Mouse (Mus musculus): ENCODE data around the gene Slc4a4. TPM values are rescaled to one million over a fixed set of nuclear protein-coding genes. Genes with fewer than 3 reads are reported as not detected.

The Slc4a4 gene
- polyA plus RNA-seq, 1 experiment = 0.04 TPM

DNA sequence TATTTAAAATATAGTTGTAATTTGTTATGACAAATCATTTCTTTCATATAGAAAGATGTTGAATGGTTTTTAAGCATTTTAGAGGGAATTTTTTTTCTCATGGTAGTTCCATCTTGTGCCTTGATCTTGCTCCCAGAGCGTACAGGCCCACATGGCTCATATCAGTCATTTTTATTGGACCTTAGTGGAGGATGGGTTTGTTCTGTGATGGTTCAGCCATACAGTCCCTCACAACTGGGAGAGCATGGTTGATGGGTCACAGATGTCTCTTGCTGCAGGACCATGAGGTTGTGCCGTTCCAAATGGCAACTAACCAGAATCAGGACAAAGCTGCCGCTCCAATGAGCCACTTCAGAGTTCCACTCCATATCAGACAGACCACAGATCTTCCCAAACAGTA, 308.0 kb downstream of the Slc4a4 start:
- TF ChIP-seq TCF12 (IDR thresholded peaks at IDR 0.05; ENCODE audit: insufficient read depth, poor library complexity, severe bottlenecking) (no peak), MYOD1 (IDR thresholded peaks at IDR 0.05; ENCODE audit: control insufficient read depth in 1 of 3, insufficient read length in 2 of 3, low read depth in 2 of 3) (no peak), POLR2AphosphoS2 (IDR thresholded peaks at IDR 0.05; ENCODE audit: insufficient read length, low read depth) (no peak), REST (IDR thresholded peaks at IDR 0.05; ENCODE audit: insufficient read depth, insufficient read length) (no peak), E2F4 (IDR thresholded peaks at IDR 0.05; ENCODE audit: insufficient read depth) (no peak)
- Histone ChIP-seq H3K79me2 (ENCODE audit: control insufficient read depth, insufficient read depth) (no peaks in the 10 kb centered on the region), H3K4me2 (ENCODE audit: low read depth) (no peak overlapping the region), H3K4me3 (no peak overlapping the region), H3K36me3 (ENCODE audit: control insufficient read depth, insufficient read depth) (no peaks in the 10 kb centered on the region), H3K27me3 (ENCODE audit: control insufficient read depth, insufficient read depth, insufficient read length) (no peaks in the 10 kb centered on the region), H3ac (ENCODE audit: control insufficient read depth, insufficient read length) (no peak overlapping the region)

DNA sequence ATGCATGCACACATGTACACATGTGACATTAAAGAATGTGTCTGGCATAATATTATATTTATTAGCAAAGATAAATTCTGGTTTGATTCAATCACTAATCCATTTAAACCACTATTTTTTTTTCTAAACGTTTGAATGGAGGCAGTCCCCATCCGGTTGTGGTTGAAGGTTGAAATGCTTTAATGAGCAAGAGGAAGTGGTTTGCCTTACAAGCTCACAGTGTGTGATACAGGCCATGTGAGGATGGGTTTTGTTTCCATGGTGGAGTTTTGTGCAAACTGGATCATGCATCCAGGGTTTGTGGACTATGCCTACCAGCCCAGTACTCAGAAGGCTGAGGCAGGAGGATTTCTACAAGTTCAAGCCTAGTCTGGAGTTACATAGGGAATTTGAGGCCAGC, 311.9 kb downstream of the Slc4a4 start:
- H3ac ChIP-seq (ENCODE audit: control insufficient read depth, insufficient read length) = no peak overlapping the region
- no peaks in the 10 kb centered on the region for H3K79me2 ChIP-seq (ENCODE audit: control insufficient read depth, insufficient read depth)
- no peak for TF ChIP-seq REST (IDR thresholded peaks at IDR 0.05; ENCODE audit: insufficient read depth, insufficient read length)
- TF ChIP-seq POLR2A (IDR thresholded peaks at IDR 0.05; ENCODE audit: insufficient read length, low read depth) = no peak
- no peak for TF ChIP-seq E2F4 (IDR thresholded peaks at IDR 0.05; ENCODE audit: insufficient read depth)
- TF ChIP-seq USF1 (IDR thresholded peaks at IDR 0.05; ENCODE audit: low read depth) = no peak
- no peak for TF ChIP-seq CEBPB (IDR thresholded peaks at IDR 0.05; ENCODE audit: insufficient read depth, poor library complexity, severe bottlenecking)
- no peak overlapping the region for H3K4me3 ChIP-seq
- no peak overlapping the region for H3K4me2 ChIP-seq (ENCODE audit: low read depth)
- no peaks in the 10 kb centered on the region for H3K36me3 ChIP-seq (ENCODE audit: control insufficient read depth, insufficient read depth)
- H3K27me3 ChIP-seq (ENCODE audit: control insufficient read depth, insufficient read depth, insufficient read length) = no peaks in the 10 kb centered on the region

DNA sequence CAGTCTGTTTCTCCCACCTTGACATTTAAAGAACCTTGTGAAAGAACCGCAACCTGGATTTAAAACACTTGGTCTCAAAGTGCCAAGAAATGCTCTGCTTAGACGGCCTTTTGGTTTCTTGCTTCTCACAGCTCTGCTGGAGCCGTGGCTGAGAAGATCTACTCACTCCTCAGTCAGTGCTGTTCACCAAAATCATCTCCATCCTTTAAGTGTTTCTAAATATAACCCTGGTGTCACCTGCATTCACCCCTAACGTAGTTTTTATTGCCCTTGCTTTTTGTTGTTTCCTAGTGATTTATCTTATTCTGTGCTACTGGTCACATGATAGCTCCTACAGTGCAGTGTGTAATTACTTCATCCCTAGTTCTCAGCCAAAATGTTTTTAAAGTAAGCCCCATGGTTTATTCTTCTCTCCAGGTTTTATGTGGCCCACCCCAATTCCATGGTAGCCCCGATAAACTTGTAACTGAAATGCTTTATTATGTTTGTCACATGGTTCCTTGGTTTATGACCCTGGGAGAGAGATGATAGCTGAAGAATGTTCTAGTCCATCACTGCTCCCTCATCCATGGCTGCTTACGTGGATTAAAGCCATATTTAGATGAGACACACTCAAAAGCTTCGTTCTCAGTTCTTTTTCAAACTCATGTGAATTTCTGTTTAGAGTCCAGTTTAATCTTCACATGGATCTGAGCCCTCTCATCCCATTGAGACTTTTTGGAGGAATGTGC, 323.5 kb downstream of the Slc4a4 start:
- no peak overlapping the region for H3ac ChIP-seq (ENCODE audit: control insufficient read depth, insufficient read length)
- no peak overlapping the region for H3K4me3 ChIP-seq
- no peaks in the 10 kb centered on the region for H3K27me3 ChIP-seq (ENCODE audit: control insufficient read depth, insufficient read depth, insufficient read length)
- no peak overlapping the region for H3K4me2 ChIP-seq (ENCODE audit: low read depth)
- no peaks in the 10 kb centered on the region for H3K79me2 ChIP-seq (ENCODE audit: control insufficient read depth, insufficient read depth)
- H3K36me3 ChIP-seq (ENCODE audit: control insufficient read depth, insufficient read depth) = no peaks in the 10 kb centered on the region
- TF ChIP-seq MYOD1 (IDR thresholded peaks at IDR 0.05; ENCODE audit: control insufficient read depth in 1 of 3, insufficient read length in 2 of 3, low read depth in 2 of 3) (no peak), CEBPB (IDR thresholded peaks at IDR 0.05; ENCODE audit: insufficient read depth, poor library complexity, severe bottlenecking) (no peak), POLR2A (IDR thresholded peaks at IDR 0.05; ENCODE audit: insufficient read length, low read depth) (no peak), SRF (IDR thresholded peaks at IDR 0.05; ENCODE audit: control insufficient read depth, insufficient read length, low read depth) (no peak), USF1 (IDR thresholded peaks at IDR 0.05; ENCODE audit: low read depth) (no peak), E2F4 (IDR thresholded peaks at IDR 0.05; ENCODE audit: insufficient read depth) (no peak), POLR2AphosphoS2 (IDR thresholded peaks at IDR 0.05; ENCODE audit: insufficient read length, low read depth) (no peak), REST (IDR thresholded peaks at IDR 0.05; ENCODE audit: insufficient read depth, insufficient read length) (no peak), MAX (IDR thresholded peaks at IDR 0.05; ENCODE audit: low read depth) (no peak), TCF3 (IDR thresholded peaks at IDR 0.05; ENCODE audit: insufficient read length, low read depth) (no peak)

DNA sequence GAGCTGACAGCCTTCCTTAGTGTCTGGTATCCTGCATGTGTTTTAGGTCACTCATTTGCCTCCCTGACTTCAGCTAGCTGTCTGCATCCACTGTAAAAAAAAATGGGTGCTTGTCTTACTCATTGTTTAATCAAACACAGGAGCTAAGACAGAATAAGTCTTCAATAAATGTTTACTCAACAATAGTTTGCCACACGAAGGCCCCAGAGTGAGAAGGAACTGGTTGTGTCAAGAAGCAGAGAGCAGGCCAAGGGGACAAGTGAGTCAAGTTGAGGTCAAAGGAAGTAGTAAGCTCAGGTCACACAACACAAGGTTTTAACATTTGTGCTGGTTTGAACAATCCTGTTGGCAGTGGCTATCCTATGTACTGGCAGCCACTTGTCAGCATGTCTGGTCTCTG, 324.4 kb downstream of the Slc4a4 start:
- Histone ChIP-seq H3K79me2 (ENCODE audit: control insufficient read depth, insufficient read depth) (no peaks in the 10 kb centered on the region), H3K36me3 (ENCODE audit: control insufficient read depth, insufficient read depth) (no peaks in the 10 kb centered on the region), H3K27me3 (ENCODE audit: control insufficient read depth, insufficient read depth, insufficient read length) (no peaks in the 10 kb centered on the region), H3ac (ENCODE audit: control insufficient read depth, insufficient read length) (no peak overlapping the region), H3K4me3 (no peak overlapping the region), H3K4me2 (ENCODE audit: low read depth) (no peak overlapping the region)
- TF ChIP-seq TCF12 (IDR thresholded peaks at IDR 0.05; ENCODE audit: insufficient read depth, poor library complexity, severe bottlenecking) (no peak), MYOG (IDR thresholded peaks at IDR 0.05; ENCODE audit: control insufficient read depth in 1 of 3, insufficient read depth in 1 of 3, insufficient read length in 2 of 3, low read depth in 2 of 3) (no peak), POLR2A (IDR thresholded peaks at IDR 0.05; ENCODE audit: insufficient read length, low read depth) (no peak)

DNA sequence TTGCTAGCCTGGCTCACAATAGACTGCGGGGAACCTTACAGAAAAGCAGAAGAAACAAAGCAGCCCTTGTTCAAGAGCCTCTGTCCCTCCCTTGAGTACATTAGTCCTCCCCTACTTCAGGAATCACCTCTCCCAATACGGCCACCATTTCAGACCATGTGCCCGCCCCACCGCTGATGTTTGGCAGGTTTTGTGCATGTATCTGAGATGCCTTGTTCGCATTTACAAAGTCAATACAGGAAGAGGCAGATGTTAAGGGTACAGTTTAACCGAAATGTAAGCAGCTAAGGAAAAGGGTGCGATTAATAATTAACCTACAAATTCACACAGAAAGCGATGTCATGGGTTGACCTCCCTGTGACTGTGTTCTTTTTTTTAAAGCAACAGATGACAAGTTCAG, 331.6 kb downstream of the Slc4a4 start:
- H3ac ChIP-seq (ENCODE audit: control insufficient read depth, insufficient read length) = no peak overlapping the region
- TF ChIP-seq TCF3 (IDR thresholded peaks at IDR 0.05; ENCODE audit: insufficient read length, low read depth) (no peak), MYOG (IDR thresholded peaks at IDR 0.05; ENCODE audit: control insufficient read depth in 1 of 3, insufficient read depth in 1 of 3, insufficient read length in 2 of 3, low read depth in 2 of 3) (no peak), POLR2AphosphoS2 (IDR thresholded peaks at IDR 0.05; ENCODE audit: insufficient read length, low read depth) (no peak)
- H3K36me3 ChIP-seq (ENCODE audit: control insufficient read depth, insufficient read depth) = no peaks in the 10 kb centered on the region
- H3K4me2 ChIP-seq (ENCODE audit: low read depth) = no peak overlapping the region
- no peaks in the 10 kb centered on the region for H3K27me3 ChIP-seq (ENCODE audit: control insufficient read depth, insufficient read depth, insufficient read length)
- H3K79me2 ChIP-seq (ENCODE audit: control insufficient read depth, insufficient read depth) = no peaks in the 10 kb centered on the region
- H3K4me3 ChIP-seq = no peak overlapping the region

DNA sequence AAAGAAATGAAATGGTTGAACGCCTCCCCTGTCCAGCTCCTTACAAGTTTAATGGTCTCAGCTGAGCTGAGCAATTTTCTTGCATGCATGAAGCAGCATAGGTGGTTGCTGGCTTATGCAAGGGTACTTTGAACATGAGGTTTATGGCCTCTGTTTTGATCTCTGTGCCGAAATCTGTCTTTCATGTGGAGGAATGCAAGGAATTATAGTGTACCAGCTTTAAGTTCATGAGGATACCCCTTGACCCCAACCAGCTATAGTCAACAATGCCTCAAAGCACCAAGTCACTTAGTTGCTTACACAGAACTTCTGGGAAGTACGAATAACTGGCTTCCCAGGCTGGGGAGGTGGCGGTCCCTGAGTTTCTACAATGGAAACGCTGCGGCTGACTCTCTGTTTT, 332.1 kb downstream of the Slc4a4 start:
- Histone ChIP-seq H3K4me3 (no peak overlapping the region), H3K27me3 (ENCODE audit: control insufficient read depth, insufficient read depth, insufficient read length) (no peaks in the 10 kb centered on the region), H3K79me2 (ENCODE audit: control insufficient read depth, insufficient read depth) (no peaks in the 10 kb centered on the region), H3ac (ENCODE audit: control insufficient read depth, insufficient read length) (no peak overlapping the region), H3K4me2 (ENCODE audit: low read depth) (no peak overlapping the region), H3K36me3 (ENCODE audit: control insufficient read depth, insufficient read depth) (no peaks in the 10 kb centered on the region)
- TF ChIP-seq SRF (IDR thresholded peaks at IDR 0.05; ENCODE audit: control insufficient read depth, insufficient read length, low read depth) = no peak
- no peak for TF ChIP-seq CEBPB (IDR thresholded peaks at IDR 0.05; ENCODE audit: insufficient read depth, poor library complexity, severe bottlenecking)
- no peak for TF ChIP-seq TCF12 (IDR thresholded peaks at IDR 0.05; ENCODE audit: insufficient read depth, poor library complexity, severe bottlenecking)
- TF ChIP-seq MAX (IDR thresholded peaks at IDR 0.05; ENCODE audit: low read depth) = no peak
- TF ChIP-seq E2F4 (IDR thresholded peaks at IDR 0.05; ENCODE audit: insufficient read depth) = no peak
- TF ChIP-seq POLR2AphosphoS2 (IDR thresholded peaks at IDR 0.05; ENCODE audit: insufficient read length, low read depth) = no peak
- no peak for TF ChIP-seq POLR2A (IDR thresholded peaks at IDR 0.05; ENCODE audit: insufficient read length, low read depth)
- TF ChIP-seq REST (IDR thresholded peaks at IDR 0.05; ENCODE audit: insufficient read depth, insufficient read length) = no peak
- TF ChIP-seq MYOG (IDR thresholded peaks at IDR 0.05; ENCODE audit: control insufficient read depth in 1 of 3, insufficient read depth in 1 of 3, insufficient read length in 2 of 3, low read depth in 2 of 3) = no peak
- no peak for TF ChIP-seq USF1 (IDR thresholded peaks at IDR 0.05; ENCODE audit: low read depth)
- TF ChIP-seq TCF3 (IDR thresholded peaks at IDR 0.05; ENCODE audit: insufficient read length, low read depth) = no peak
- TF ChIP-seq MYOD1 (IDR thresholded peaks at IDR 0.05; ENCODE audit: control insufficient read depth in 1 of 3, insufficient read length in 2 of 3, low read depth in 2 of 3) = no peak
